Mouse (Mus musculus): Measurements from ENCODE around the gene Itga9. TPM values are rescaled to one million over a fixed set of nuclear protein-coding genes. Genes with fewer than 3 reads are reported as not detected.

Itga9 gene
- polyA plus RNA-seq, 1 experiment from 2014 or later, result 2.8 TPM

DNA sequence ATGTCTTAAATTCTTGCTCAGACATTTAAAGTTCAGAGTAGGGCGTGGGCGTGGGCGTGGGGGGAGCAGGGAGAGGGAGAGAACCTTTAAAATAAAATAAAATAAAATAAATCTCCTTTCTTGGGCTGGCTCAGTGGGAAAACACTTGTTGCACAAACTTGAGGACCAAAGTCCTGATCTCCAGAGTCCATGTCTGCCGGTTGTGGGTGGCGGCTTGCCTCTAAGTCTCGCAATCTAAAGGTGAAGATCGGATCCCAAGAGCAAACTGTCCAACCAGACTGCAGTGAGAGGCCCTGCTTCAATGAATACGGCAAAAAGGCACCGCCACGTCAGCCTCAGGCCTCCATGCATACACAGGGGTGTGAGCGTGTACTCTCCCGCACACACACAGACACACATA, 333.3 kb downstream of the Itga9 start:
- no peak overlapping the region for H3K4me3 ChIP-seq
- H3K4me1 ChIP-seq (replicated peaks), result peaks cover 12% of the 10 kb centered on the region; the same call in 1 of the 2 replicates
- no peaks in the 10 kb centered on the region for H3K9me3 ChIP-seq
- ATAC-seq (ENCODE audit: low FRiP score, low read depth), result no peak
- H3K27ac ChIP-seq (replicated peaks), result no peak overlapping the region
- H3K27me3 ChIP-seq, result no peaks in the 10 kb centered on the region
- no peaks in the 10 kb centered on the region for H3K36me3 ChIP-seq
- H3K4me2 ChIP-seq, result no peak overlapping the region
- H3K9ac ChIP-seq, result no peak overlapping the region
- WGBS, result 79% methylated on average over 12 of the region's 12 CpGs

DNA sequence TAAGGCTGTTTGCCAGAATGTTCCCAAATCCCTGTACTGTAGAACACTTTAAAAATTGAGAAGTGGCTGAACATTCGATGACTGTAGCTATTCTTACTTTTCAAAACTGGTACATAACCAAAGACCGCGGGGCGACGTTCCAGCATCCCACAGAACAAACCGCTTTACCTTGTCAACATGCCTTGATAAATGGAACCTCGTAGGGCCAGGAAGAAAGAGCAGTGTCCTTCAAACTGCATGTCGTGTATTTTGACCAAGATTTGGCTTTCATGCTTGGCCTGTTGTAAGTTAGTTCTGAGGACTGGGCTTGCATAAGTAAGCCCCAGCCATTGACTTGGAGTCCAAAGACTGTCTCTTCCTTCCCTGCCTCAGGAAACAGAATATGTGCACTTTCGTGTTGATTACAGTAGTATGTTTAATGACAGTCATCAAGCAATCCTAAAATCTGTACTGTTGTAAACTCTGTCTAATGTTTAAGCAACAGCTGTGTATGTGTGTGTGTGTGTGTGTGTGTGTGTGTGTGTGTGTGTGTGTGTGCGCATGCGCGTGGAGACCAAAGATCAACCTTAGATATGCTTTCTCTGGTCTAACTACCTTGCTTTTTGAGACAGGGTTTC, 334.2 kb downstream of the Itga9 start:
- WGBS, result 78% methylated on average over 12 of the region's 12 CpGs
- no peak overlapping the region for H3K4me3 ChIP-seq
- no peak overlapping the region for H3K9ac ChIP-seq
- no peaks in the 10 kb centered on the region for H3K27me3 ChIP-seq
- H3K9me3 ChIP-seq, result no peaks in the 10 kb centered on the region
- no peak for ATAC-seq (ENCODE audit: low FRiP score, low read depth)
- no peak overlapping the region for H3K4me2 ChIP-seq
- no peaks in the 10 kb centered on the region for H3K36me3 ChIP-seq
- H3K27ac ChIP-seq (replicated peaks), result no peak overlapping the region
- peaks cover 10% of the 10 kb centered on the region; the same call in 1 of the 2 replicates for H3K4me1 ChIP-seq (replicated peaks)

DNA sequence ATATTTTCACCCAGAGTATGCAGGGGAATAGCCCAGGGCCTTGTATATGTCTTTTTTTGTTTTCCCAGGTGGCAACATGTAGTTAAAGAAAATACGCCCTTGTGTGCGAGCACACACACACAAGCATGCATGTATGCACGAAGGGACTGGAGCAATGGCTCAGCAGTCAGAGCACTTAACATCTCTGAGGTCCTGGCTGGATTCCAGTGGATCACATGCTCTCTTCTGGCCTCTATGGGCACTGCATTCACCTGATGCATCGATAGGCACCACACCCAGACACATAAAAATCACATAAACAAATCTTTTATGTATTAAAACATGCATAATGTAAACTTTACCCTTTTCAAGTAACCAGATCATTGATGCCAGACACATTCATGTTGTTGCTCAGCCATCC, 335.5 kb downstream of the Itga9 start:
- Histone ChIP-seq H3K4me1 (replicated peaks) (peaks cover 6% of the 10 kb centered on the region; the same call in 1 of the 2 replicates), H3K36me3 (no peaks in the 10 kb centered on the region), H3K27ac (replicated peaks) (no peak overlapping the region), H3K9ac (no peak overlapping the region), H3K4me3 (no peak overlapping the region), H3K9me3 (no peaks in the 10 kb centered on the region), H3K27me3 (no peaks in the 10 kb centered on the region), H3K4me2 (no peak overlapping the region)
- 85% methylated on average over 4 of the region's 4 CpGs for WGBS
- ATAC-seq (ENCODE audit: low FRiP score, low read depth), result no peak

DNA sequence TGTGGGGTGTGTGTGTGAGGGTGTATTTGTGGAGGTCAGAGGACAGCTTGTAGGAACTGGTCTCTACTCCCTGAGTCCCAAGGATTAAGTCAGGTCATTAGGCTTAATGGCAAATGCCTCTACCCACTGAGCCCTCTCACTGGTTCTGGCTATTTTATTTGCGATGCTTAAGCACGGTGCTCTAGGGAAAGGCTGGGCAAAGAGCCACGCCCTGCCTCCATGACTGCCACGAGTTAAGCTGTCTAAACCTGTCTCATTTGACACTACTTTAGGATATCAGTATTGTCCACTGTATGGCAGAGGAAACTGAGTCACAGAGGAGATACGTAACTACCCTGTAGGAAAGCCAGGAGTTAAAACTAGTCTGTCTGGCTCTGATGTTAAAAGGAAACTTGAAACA, 337.5 kb downstream of the Itga9 start:
- no peaks in the 10 kb centered on the region for H3K27me3 ChIP-seq
- no peaks in the 10 kb centered on the region for H3K36me3 ChIP-seq
- no peak overlapping the region for H3K4me2 ChIP-seq
- no peak overlapping the region for H3K9ac ChIP-seq
- no peaks in the 10 kb centered on the region for H3K9me3 ChIP-seq
- H3K27ac ChIP-seq (replicated peaks), result no peak overlapping the region
- no peak for ATAC-seq (ENCODE audit: low FRiP score, low read depth)
- 73% methylated on average over 5 of the region's 5 CpGs for WGBS
- H3K4me1 ChIP-seq (replicated peaks), result 0 out of 2 replicates have a peak, but pooled peaks cover 3% of the 10 kb centered on the region
- no peak overlapping the region for H3K4me3 ChIP-seq

DNA sequence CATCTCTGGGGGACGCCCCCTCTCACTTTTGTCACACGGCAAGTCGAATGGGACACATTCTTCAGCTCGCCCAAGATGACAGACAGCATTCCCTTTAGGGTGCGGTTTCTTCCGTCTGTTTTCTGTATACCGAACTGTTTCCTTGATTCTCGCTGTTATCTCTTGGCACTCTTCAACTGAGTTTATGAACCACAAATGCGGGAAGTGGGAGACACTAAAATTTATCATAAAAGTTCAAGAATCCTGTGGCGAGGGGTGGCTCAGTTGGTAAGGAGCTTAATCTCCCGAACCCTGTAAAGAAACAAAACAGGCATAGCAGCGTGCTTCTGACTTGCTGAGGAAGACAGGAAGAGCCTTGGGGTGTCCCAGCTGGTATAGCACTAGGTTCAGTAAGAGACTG, 337.9 kb downstream of the Itga9 start:
- H3K4me1 ChIP-seq (replicated peaks), result 0 out of 2 replicates have a peak, but pooled peaks cover under 1% of the 10 kb centered on the region
- H3K27me3 ChIP-seq, result no peaks in the 10 kb centered on the region
- no peak overlapping the region for H3K4me2 ChIP-seq
- 75% methylated on average over 12 of the region's 12 CpGs for WGBS
- no peaks in the 10 kb centered on the region for H3K9me3 ChIP-seq
- no peak for ATAC-seq (ENCODE audit: low FRiP score, low read depth)
- no peaks in the 10 kb centered on the region for H3K36me3 ChIP-seq
- H3K27ac ChIP-seq (replicated peaks), result no peak overlapping the region
- no peak overlapping the region for H3K9ac ChIP-seq
- H3K4me3 ChIP-seq, result no peak overlapping the region

DNA sequence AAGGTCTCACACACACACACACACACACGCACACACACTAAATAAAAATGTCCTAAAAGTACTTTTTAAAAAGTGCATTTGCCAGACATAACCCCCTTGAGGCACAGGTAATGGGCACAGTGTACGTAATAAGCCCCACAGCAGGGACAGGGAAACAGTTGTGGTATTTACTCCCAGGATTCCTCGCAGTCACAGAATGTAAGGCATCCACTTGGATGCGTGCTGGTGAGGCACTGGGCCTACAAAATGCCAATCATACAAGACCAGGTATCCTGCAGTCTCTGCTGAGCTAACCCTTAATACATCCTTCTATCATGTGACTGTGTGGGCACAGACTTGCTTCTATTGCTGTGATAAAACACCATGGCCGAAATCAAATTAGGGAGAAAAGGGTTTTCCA, 342.0 kb downstream of the Itga9 start:
- 81% methylated on average over 5 of the region's 5 CpGs for WGBS
- H3K27me3 ChIP-seq, result no peaks in the 10 kb centered on the region
- no peak overlapping the region for H3K4me3 ChIP-seq
- no peak overlapping the region for H3K9ac ChIP-seq
- H3K36me3 ChIP-seq, result no peaks in the 10 kb centered on the region
- no peaks in the 10 kb centered on the region for H3K4me1 ChIP-seq (replicated peaks)
- ATAC-seq (ENCODE audit: low FRiP score, low read depth), result no peak
- H3K4me2 ChIP-seq, result no peak overlapping the region
- no peaks in the 10 kb centered on the region for H3K9me3 ChIP-seq
- H3K27ac ChIP-seq (replicated peaks), result no peak overlapping the region

DNA sequence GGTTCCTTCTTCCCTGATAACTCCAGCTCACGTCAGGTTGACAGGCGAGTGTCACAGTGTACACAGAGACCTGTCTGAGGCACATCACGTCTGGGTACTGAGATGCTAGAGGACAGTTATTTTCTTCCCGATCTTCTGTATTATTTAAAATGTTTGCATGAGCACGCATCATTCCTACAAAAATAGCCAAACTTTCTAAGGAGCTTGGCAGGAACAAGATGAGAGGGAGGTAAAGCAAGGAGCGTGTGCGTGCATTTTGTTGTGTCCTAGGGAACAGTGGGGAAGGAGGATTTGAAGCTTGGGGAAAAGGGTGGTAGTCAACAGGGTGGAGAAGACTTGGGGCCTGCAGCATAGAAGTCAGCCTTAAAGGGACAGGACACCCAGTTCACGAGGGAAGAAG, 342.6 kb downstream of the Itga9 start:
- WGBS, result 92% methylated on average over 8 of the region's 8 CpGs
- Histone ChIP-seq H3K27ac (replicated peaks) (no peak overlapping the region), H3K9me3 (no peaks in the 10 kb centered on the region)

DNA sequence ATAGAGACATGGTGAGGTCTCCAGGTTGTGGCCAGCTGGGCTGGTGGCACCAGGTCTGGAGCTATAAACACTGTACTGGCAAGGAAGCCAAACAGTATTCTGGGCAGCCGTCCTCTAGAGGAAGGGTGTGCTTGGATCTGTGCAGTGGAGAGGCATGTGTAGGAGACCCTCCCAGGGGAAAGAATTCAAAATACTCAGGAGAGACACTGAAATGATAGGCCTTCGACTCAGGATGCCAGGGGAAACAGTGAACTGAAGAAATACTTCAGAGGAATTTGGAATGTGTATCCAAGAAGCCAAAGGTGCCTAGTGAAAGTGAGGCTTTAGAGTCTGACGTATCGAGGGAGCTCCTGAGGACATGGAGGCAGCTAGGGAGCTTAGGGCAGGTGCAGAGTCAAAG, 343.2 kb downstream of the Itga9 start:
- Histone ChIP-seq H3K9me3 (no peaks in the 10 kb centered on the region), H3K27ac (replicated peaks) (no peak overlapping the region), H3K36me3 (no peaks in the 10 kb centered on the region), H3K4me2 (no peak overlapping the region), H3K4me1 (replicated peaks) (no peaks in the 10 kb centered on the region), H3K4me3 (no peak overlapping the region), H3K9ac (no peak overlapping the region), H3K27me3 (no peaks in the 10 kb centered on the region)
- 77% methylated on average over 4 of the region's 4 CpGs for WGBS
- no peak for ATAC-seq (ENCODE audit: low FRiP score, low read depth)

More for the DNA sequence above, 342.6 kb downstream of the Itga9 start:
- Histone ChIP-seq H3K4me2 (no peak overlapping the region), H3K4me3 (no peak overlapping the region), H3K9ac (no peak overlapping the region), H3K36me3 (no peaks in the 10 kb centered on the region), H3K4me1 (replicated peaks) (no peaks in the 10 kb centered on the region), H3K27me3 (no peaks in the 10 kb centered on the region)
- ATAC-seq (ENCODE audit: low FRiP score, low read depth), result no peak

DNA sequence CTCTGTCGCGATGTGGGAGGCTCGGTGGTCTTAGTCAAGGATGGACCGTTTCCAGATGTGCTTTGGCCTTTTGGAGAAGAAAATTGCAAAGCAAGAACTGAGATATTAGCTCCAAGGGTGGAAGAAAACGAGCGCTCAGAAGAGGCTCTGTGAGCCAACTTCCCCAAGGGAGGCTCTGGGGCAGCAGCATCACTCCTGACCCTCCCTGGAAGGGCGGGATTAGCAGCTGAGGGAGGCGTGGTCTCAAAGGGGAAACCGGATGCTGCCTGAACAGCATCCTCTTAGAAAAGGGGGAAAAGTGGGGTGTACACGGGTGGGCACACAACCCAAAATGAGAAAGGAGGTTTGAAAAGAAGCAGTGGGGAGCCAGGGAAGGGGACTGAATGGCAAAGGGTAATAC, 343.6 kb downstream of the Itga9 start:
- Histone ChIP-seq H3K36me3 (no peaks in the 10 kb centered on the region), H3K27ac (replicated peaks) (no peak overlapping the region), H3K9ac (no peak overlapping the region), H3K4me2 (no peak overlapping the region), H3K4me3 (no peak overlapping the region), H3K9me3 (no peaks in the 10 kb centered on the region), H3K27me3 (no peaks in the 10 kb centered on the region), H3K4me1 (replicated peaks) (no peaks in the 10 kb centered on the region)
- ATAC-seq (ENCODE audit: low FRiP score, low read depth), result no peak
- WGBS, result 75% methylated on average over 10 of the region's 10 CpGs

Other genes starting within 250 kb of the Itga9 start
- gene Eomes, start 128.5 kb upstream of the Itga9 start, polyA plus RNA-seq (2015; fragmentation: Nextera tagmentation; extraction: Ambion mirVana), result 1.7 and 2.3 TPM in 2 replicates
- 46.2 and 48.6 TPM in 2 replicates for gene Golga4, start 100.4 kb upstream of the Itga9 start, polyA plus RNA-seq (2015; fragmentation: Nextera tagmentation; extraction: Ambion mirVana)